Mouse (Mus musculus) embryonic fibroblast, embryonic 13.5 days (primary cell): Measurements from ENCODE around the gene Sbsn.

ENCODE experiments used
- CTCF ChIP-seq: IDR thresholded peaks from 2 replicates; pipeline ENCODE4 v1.5.1; 2011; ENCODE audit warnings: mild to moderate bottlenecking, control low read depth, low read length, moderate library complexity, borderline replicate concordance; ENCODE audit not compliant: insufficient read depth
- POLR2A ChIP-seq: IDR thresholded peaks from 2 replicates; pipeline ENCODE4 v1.6.1; 2011; ENCODE audit warnings: low read depth, mild to moderate bottlenecking, control low read depth, low read length, moderate library complexity

GRCm38 (mm10) chr7:30729396-30730063 is 21.7 kb upstream of the Sbsn start, which contains the start of gene Tmem147:
- TF ChIP-seq POLR2A: peak; percentile 91
- no peak for TF ChIP-seq CTCF
